Mouse (Mus musculus) brain, embryonic 14.5 days (tissue): ENCODE measurements at regions not wholly inside any gene's neighbourhood (a gene's known extent, or its start where the extent isn't known, plus 50 kb on each side); places are given as distances from the start of the nearest gene placed in this dataset.

Source experiments
- CTCF ChIP-seq: fragments of 200-500 bp; IDR thresholded peaks from 2 replicates; pipeline ENCODE4 v1.5.1; 2012; ENCODE audit warnings: inconsistent platforms, mild to moderate bottlenecking, moderate library complexity, borderline replicate concordance; ENCODE audit not compliant: insufficient read depth, insufficient read length; ENCODE audit errors: extremely low read depth
- POLR2A ChIP-seq: fragments of 200-500 bp; IDR thresholded peaks from 2 replicates; pipeline ENCODE4 v1.6.1; 2012; ENCODE audit warnings: mild to moderate bottlenecking, inconsistent platforms, borderline replicate concordance; ENCODE audit not compliant: poor library complexity, insufficient read depth, insufficient read length, severe bottlenecking; ENCODE audit errors: extremely low read depth

DNA sequence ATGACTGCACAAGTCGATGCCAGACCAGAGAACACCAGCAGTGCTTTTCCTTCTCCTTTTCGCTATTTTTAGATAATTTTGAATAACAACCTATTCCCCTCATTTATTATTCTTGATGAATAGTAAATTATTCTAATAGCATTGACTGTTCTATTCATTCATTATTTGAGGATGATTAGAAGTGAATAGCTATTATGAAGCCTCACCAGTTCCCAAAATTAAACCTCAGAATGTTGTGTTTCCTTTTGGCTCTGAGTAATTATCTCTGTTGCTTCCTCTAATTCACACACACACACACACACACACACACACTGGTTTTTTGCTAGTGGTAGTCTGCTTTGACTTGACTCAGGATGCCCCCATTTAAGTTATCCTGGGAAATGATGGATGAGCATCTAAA is 540.7 kb downstream of the Cypt12 start:
- TF ChIP-seq CTCF = no peak
- no peak for TF ChIP-seq POLR2A
